Mouse (Mus musculus) common myeloid progenitor, adult 5-6 weeks (primary cell): Measurements from ENCODE around the gene Dram2. TPM values are rescaled to one million over a fixed set of nuclear protein-coding genes. Genes with fewer than 3 reads are reported as not detected.

Source experiments
- total RNA-seq: library from RNA; stranded (forward); fragments of 200-1000, 187-1606 nt; gene quantifications from 2 replicates; pipeline ENCODE4 v1.2.3, GENCODE M21; 2017

The Dram2 gene
- total RNA-seq, 1 experiment from 2014 or later, result 21.6 TPM

Other genes starting within 250 kb of the Dram2 start
- not detected in 2 replicates for gene Chil6, start 141.6 kb upstream of the Dram2 start, total RNA-seq
- 16.2 and 18.0 TPM in 2 replicates for gene Dennd2d, start 65.4 kb upstream of the Dram2 start, total RNA-seq
- 47.6 and 57.6 TPM in 2 replicates for gene Cept1, start within 50 bp of the Dram2 start, total RNA-seq
- 36.1 and 56.0 TPM in 2 replicates for gene Lrif1, start 137.2 kb downstream of the Dram2 start, total RNA-seq
- 158 and 179 TPM in 2 replicates for gene Cd53, start 242.4 kb downstream of the Dram2 start, total RNA-seq